Comparison of ENCODE assay signal across 13 mouse cellular contexts in genomic region chr5:75990212-75990611, GRCm38 (mm10). TPM values are rescaled to one million over a fixed set of nuclear protein-coding genes. Genes with fewer than 3 reads are reported as not detected.
"Had no signal": no experiment of that assay in that cellular context is flagged by ENCODE, and none has a peak within 500 bp of the region (broad histone marks: within the 10 kb centered on the region; RNA-seq: fewer than 3 reads in every experiment).

No protein-coding gene starts in this region.

- H3K27me3 ChIP-seq: limb, embryonic 13.5 days; midbrain, embryonic 15.5 days; neural tube, embryonic 13.5 days had no signal

- H3K27ac ChIP-seq: limb, embryonic 13.5 days; liver, embryonic 14.5 days; midbrain, embryonic 15.5 days; neural tube, embryonic 13.5 days had no signal

- H3K4me3 ChIP-seq: limb, embryonic 13.5 days; megakaryocyte, embryonic 14.5 days; midbrain, embryonic 15.5 days; neural tube, embryonic 13.5 days had no signal

- DNase-seq: kidney, adult 11 months; kidney, postnatal 14 days; lung, adult 18-20 months; lung, postnatal 36 days; retina, postnatal 1 day; right cerebral cortex, postnatal 14 days; thymus, postnatal 4 days had no signal

- H3K36me3 ChIP-seq: limb, embryonic 13.5 days; midbrain, embryonic 15.5 days; neural tube, embryonic 13.5 days had no signal

RNA-seq across cellular contexts. Expression of gene Kdr, which starts 12.0 kb away (rescaled TPM):
- total RNA-seq: monocyte, adult 5-6 weeks had no signal
